Mouse (Mus musculus) testis, adult 2 months (tissue): ENCODE measurements around the gene Ets2.

ENCODE experiments used
- CTCF ChIP-seq: fragments of 200-500 bp; IDR thresholded peaks from 2 replicates; pipeline ENCODE4 v1.5.1; 2012; ENCODE audit warnings: low read depth, mild to moderate bottlenecking, inconsistent platforms, low read length, moderate library complexity; ENCODE audit not compliant: control insufficient read depth, insufficient read depth, insufficient replicate concordance
- POLR2A ChIP-seq: fragments of 200-500 bp; IDR thresholded peaks from 2 replicates; pipeline ENCODE4 v1.6.1; 2012; ENCODE audit warnings: low read depth, mild to moderate bottlenecking, inconsistent platforms, low read length, moderate library complexity; ENCODE audit not compliant: control insufficient read depth

DNA sequence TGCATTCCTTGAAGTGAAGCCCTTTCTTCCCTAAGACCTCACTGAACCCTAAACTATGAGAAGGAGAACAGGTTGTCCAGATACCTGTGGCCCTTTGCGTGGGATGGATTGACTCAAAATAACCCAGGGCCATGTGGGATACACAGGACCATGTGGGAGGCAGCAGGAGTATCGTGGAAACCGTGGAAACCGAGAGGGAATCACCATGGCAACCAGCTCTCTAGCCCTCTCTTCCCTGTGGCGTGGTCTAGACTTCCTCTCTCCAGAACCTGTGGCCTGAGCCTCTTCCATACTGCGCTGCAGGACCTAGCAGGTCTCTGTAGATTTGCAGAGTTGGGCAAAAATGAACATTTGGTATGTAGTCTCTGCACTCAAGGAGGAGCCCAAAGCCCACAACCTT is 37.6 kb downstream of the Ets2 start:
- no peak for TF ChIP-seq POLR2A
- no peak for TF ChIP-seq CTCF
